Mouse (Mus musculus): ENCODE data around the gene Mrpl2.

The Mrpl2 gene

DNA sequence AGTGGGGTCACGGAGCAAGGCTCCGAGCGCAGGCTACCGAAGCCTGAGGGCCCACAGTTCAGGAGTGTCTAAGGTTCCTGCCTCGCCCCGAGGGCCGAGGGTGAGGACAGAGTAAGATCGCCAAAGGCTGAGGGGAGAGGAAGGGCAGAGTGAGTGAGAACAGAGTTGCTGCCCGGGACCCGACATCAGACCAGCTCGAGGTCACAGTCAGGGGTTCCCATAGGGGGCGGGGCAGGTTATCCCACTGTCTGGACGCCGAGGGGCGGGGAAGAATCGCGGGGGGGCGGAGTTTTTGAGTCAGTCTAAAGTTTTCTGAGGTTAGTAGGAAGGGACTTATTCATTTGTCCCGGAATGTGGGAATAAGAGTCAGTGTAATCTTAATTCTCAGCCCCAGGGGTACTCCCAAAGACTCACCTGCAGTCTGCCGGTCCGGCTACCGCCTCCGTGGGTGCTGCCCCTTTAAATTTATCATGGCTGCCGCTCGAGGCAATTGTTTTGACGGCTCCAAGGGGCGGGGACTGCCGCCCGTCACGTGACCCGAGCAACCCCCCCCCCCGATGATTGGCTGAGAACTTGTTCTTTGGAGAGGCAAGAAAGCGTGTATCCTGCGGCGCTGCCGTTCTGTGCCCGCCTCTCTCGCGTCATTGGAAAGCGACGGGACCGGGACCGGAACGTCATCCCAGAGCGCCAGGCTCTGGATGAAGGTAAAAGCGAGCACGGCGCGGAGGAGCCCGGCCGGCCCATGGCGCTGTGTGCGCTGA lies at the start of gene Mrpl2, which contains the start of gene Klc4:
Mrpl2 (plus strand) TSS at position 669 of the 761 bp plus-strand sequence.
Klc4 (minus strand) TSS at position 462 of the 761 bp plus-strand sequence.
- in situ Hi-C loops (cut with MseI, MboI): no loop called here

DNA sequence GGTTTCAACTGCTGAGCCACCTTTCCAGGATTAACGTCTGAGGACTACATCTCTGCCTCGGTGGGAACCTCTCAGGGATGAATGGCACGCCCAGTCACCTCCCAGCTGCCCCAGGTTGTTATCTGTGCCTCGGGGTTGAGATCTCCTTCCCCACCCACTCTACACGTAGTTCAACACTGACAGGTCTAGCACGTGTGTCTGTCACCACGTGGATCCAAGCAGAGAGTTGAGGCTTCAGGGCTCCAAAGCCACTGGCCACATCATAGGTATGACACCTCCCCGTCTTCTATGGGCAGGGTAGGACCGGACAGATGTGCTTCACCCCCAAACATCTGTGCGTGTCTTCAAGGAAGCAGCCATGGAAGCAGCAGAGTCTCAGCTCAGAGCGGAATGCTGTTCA lies 48.1 kb upstream of the Mrpl2 start:
- in situ Hi-C loops (cut with MseI, MboI): no loop called here

DNA sequence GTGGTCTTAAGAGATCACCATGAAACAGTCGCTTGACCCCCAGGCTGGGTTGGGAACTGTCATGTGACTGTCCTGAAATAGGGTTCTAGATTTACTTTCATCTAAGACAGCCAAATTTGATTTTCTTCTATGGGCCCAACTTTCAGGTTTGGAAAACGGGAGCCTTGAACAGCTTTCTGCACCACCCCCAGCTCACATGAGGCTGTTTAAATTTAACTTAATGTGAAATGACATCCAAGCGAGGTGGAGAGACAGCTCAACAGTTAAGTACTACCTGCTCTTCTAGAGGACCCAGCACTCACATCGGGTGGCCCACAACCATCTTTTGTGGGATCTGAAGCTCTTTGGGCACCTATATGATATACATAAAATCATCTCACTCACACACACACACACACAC lies 47.1 kb upstream of the Mrpl2 start:
- in situ Hi-C loops (cut with MseI, MboI): no loop called here

DNA sequence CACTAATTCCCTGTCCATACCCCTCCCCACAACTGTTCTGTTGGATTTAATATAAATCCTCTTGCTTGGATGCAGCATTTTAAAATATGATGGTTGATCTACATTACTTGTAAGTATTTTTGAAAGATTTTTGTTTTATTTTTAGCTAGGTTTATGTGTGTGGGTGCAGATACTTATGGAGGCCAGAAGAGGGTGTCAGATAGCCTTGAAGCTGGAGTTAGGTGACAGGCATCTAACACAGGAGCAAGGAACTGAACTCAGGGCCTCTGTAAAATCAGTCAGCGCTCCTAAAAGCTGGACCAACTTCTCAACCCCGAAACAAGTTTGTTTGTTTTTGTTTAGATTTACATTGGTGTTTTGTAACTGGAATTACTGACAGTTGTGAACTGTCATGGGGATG lies 45.5 kb upstream of the Mrpl2 start:
- in situ Hi-C loops (cut with MseI, MboI): no loop called here

DNA sequence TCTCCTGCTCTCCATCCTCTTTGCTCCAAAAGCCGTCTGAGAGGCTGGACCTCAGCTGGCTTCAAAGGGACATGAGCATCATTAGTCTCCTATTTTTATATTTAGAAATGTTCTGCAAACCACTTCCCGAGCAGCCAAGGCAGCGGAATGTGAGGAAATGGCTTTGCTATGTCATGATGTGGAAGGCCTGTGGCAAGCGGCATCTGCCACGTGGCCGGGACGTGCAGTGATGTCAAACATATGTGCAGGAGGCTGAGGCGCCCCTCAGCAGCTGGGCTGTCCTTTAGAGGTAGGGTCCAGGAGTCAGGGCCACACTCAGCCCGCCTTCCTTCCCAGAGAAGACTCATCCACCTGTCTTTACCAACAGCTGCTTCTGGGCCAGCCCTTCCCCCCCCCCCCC lies 43.8 kb upstream of the Mrpl2 start:
- in situ Hi-C loops (cut with MseI, MboI): no loop called here

DNA sequence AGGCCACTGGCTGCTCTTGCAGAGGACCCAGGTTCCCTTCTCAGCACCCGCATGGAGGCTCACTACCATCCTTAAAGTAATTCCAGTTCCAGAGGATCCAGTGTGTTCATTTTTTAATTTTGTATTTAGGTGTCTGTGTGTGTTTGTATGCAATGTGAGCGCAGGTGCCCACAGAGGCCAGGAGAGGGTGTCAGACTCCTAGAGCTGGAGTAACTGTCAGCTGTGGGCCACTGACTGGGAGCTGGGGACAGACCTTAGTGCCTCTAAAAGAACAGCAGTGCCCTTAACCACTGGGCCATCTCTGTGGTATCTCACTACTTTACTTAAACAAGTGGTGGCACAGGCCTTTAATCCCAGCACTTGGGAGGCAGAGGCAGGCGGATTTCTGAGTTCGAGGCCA lies 42.8 kb upstream of the Mrpl2 start:
- in situ Hi-C loops (cut with MseI, MboI): no loop called here

DNA sequence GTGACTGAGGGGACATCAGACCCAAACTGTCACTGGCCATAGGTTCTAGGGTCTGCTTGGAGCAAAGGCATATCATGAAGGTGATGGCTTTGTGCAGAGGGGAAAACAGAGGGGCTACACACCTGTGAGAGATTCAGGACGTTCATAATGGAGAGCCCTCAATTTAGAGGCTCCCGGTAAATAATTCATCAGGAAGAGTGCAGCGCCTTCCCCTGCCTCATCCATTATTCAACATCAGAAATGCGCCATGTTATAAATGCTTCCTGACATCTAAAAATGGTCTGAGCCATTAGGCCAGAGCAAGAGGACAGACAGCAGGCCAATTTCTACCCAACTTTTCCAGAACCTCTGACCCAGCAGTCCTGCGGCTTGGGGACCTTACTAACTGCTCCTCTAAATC lies 40.9 kb upstream of the Mrpl2 start:
- in situ Hi-C loops (cut with MseI, MboI): no loop called here

DNA sequence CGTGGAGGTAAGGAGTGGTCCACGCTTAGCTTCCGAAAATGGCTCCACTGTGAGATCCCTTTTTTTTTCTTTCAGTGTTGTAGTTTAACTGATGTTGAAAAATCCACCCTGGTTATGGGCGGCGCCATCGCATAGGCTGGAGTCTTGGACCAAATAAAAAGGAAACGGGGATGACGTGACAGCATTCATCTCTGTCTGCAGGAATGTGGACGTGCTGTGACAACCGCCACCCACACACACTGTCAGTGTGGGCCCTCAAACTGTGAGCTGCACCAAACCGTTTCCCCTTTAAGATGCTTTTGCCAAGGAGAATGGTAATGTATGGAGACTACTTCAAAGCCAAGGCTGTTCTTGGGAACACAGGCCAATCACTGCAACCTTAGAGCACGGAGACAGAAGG lies 40.0 kb upstream of the Mrpl2 start:
- in situ Hi-C loops (cut with MseI, MboI): no loop called here

DNA sequence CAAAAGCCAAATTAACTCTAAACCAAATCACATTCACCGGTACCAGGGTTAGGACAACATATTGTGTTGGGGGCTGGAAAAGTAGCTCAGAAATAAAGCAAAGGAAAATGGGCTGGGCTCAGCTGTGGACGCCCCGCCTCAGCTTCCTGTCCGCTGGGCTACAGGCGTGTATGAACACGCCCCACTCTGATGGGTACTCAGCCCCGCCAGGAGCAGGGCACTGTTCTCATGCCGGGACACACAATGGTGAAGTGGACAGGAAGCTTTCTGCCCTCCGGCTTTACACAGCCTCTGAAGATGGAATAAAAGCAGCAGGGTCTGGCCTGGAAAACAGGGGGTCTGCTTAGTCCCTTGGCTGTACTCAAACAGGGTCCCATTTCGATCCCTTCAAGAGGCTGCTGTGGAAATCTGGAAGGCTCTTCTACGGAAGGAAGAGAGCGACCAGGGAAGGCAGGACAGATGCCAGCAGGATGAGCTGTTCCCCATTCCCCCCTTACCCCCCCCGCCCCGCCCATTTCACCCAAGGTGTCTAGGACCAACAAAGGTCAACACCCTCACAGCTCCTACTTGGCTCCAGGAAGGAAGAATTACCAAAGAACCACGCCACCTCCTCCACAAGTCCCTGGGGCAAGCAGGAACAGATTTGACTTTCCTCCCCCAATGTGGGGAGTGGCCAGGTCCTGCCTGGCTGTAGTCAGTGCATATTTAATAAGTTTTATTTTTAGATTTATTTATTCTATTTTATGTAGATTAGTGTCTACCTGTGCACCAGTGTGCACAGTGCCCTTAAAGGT lies 36.1 kb upstream of the Mrpl2 start:
- in situ Hi-C loops (cut with MseI, MboI): no loop called here

DNA sequence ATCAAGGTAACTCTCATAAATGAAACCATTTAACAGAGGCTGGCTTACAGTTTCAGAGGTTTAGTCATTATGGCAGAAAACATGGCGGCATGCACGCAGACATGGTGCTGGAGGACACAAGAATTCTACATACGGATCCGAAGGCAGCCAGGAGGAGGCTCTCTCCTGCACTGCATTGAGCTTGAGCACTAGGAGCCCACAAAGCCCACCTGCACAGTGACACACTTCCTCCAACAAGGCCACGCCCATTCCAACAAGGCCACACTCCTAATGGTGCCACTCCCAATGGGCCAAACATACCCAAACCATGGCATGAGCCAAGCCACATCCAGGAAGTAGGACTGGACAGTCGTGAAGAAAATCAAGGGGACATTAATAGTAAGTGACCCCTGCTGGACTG lies 34.7 kb upstream of the Mrpl2 start:
- in situ Hi-C loops (cut with MseI, MboI): no loop called here

DNA sequence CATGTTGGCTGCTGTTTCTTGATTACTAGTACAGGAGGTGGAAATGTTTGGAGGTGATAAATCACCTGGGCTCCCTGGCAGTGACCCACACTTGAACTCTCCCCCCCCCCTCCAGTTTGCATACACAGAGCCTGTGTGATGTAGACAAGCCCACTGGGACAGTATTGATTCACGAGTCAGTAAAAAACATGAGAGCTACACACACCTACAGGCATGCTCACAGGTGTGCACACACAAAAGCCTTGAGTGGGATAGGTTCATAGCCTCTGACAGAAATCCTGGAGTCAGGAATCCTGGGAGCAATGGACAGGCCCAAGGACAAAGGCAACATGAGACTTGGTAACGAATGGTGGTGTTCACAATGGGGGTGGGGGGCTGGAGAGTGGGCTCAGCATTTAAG lies 33.8 kb upstream of the Mrpl2 start:
- in situ Hi-C loops (cut with MseI, MboI): no loop called here

DNA sequence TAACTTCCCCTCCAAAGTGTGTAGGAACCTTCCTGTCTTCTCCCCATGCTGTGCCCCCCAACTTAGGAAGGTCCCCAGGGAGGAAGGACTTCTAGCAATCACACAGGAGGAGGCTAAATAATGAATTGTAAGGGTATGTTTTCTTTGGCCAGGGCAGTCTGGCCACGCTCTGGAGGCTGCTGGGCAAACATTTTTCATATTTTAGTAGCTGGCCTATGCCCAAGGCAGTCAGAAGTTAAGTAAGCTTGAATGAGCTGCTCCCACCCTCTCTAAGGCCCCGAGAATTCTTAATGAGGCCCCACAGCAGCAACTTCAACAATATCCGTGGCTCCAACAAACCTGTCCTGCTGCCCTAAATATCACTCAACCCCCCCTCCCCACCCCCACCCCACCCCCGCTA lies 33.2 kb upstream of the Mrpl2 start:
- in situ Hi-C loops (cut with MseI, MboI): no loop called here

DNA sequence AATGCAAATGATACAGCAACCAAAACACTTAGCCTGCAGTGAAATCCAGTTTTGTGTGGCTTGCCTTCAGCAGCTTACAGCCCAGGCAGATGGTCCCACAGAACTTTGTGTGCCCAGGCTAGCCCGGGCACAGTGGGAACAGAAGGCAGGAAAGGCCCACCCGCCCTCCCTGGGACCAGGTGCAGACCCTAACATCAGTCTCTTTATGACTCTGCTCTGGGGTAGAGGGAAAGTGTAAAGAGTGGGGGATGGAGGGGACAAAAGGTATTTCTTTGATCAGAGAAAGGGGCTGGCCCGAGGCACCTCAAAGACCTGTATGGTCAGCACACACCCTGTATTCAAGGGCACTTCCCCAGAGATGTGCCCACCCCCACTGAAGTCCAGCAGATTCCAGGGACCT lies 32.8 kb upstream of the Mrpl2 start:
- in situ Hi-C loops (cut with MseI, MboI): no loop called here

DNA sequence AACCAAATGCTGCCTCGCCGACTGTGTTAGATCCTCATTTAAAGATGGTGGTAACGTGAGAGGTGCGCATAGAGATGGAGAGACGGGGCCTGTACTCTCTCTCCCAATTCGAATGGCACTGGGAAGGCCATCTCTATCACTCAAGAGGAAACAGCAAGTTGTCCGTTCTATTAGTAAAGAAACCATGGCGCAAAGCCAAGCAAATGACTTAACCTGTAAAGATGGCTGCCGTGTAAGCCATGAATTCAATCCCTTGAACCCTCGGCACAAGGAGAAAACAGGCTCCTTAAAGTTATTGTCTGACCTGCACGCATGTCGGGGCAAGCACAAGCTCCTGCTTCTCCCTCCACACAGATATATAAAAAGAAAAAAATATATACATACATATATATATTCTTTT lies 28.2 kb upstream of the Mrpl2 start:
- in situ Hi-C loops (cut with MseI, MboI): no loop called here

DNA sequence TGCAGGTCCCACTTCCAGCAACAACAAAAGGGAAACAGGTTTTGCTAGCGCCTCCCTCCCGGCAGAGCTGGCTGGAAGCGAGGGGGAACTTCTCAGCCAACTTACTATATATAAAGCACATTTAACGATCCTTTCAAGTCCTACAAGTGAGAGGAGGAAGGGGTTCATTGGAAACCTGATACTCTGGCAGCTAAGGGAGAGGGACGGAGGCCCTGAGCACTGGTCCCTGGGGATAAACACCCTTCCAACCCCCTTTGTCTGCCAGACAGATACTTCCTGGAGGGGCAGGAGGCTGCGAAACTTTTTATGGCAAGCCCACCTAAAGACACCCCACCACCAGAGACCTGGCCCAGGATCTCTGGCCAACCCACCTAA lies 27.6 kb upstream of the Mrpl2 start:
- in situ Hi-C loops (cut with MseI, MboI): no loop called here

DNA sequence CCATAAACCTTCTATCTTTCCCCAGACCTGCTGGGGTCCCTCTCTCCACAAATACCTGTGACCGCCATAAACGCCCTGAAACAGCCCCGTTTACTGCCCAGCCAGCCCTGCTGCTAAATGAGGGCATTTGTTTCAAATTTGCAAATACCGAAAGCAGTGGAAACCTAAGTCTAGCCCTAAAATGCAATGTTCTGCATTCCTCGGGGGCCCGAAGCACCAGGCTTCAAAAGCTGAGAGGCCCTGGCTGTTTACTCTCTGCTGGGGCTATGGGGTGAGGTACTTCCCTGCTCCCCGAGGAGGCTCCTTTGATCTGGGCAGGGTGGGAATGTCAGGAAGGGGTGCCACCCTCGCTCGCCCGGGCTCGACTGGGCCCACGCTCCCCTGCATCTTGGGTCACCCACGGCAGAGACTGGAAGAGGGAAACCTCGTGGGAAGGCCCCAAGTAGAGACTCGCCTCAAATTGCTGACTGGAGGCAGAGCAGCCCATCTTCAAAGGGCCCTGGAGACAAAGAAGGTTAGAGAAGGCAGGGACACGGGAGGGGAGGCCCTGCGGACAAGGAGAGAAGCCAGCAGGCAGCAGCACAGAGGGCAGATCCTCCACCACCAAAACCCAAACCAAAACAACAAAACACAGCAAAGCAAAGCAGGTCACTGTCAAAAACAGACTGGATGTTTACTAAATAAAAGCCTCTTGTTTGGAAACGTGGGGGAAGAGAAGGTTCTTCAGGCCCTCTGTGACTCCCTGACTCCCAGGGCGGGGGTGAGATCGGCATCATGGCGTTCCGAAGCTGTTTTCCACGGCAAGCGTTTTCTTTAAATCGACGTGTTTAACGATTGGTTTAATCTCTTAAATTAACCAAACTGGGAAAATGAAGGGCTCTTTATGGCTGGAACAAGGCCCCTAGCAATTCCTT lies 27.0 kb upstream of the Mrpl2 start:
- in situ Hi-C loops (cut with MseI, MboI): no loop called here

DNA sequence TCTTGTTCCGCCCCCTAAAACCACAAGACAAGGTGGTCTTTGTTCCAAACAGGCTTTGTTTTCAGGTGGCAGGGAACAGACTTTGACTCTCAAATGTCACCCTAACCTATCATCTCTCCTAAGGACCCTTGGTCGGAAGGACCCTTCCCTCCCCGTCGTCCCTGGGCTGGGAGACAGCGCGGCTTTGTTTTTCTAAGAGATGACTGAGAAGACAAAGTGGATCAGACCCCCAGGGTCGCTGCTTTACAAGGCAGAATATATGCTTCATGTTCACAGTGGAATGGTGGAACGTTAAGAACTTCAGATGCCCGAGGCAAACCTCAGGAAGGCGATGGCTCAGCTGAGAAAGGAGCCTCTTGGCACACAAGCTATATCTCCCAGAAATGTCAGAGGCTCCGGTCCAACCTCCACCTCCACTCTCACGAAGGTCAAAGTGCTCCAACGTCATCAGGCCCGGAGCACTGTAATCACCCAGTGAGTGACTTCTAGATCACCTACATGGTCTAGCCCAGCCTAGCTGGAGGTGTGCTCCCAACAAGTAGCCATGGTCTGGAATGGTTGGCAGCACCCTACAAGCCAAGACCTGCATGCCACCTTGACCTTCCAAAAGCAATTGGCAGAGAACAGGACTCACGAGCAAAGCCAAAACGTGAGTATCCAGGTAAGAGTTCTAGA lies 26.2 kb upstream of the Mrpl2 start:
- in situ Hi-C loops (cut with MseI, MboI): no loop called here

DNA sequence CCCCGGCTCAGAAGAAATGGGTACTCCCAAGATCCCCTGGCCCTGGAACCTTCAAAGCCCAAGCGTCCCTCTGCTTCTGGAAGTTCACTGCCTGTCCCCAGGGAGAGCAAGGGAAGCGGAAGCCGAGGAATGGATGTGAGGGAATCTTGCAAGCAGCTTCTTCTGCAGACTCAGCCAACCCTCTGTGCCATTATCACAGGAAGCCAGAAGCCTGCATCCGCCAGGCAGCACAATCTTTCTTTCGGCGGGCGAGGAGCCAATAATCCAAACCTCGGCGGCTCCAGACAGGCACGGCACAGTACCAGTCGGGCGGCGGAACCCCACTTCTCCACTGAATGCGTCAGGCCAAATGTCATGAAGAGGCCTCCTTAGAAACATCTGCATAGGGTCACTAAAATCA lies 24.7 kb upstream of the Mrpl2 start:
- in situ Hi-C loops (cut with MseI, MboI): no loop called here

DNA sequence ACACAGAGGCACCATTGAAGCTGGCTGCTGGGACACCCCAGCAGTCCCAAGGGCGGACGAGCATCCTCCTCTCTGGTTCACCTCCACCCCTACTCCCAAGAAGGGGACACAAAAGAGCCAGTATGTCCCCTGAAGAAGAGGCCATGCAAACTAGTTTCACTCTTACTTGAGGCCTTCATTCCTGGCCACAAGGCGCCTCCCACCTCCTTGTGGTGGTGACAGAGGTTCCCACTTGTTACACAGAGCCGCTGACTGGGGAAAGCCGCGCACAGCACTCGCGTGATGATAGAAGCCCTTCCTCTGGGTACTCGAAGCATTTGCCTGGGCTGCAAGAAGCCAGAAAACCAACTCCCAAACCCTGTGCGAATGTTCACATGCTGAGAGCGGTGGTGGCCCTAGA lies 23.8 kb upstream of the Mrpl2 start:
- in situ Hi-C loops (cut with MseI, MboI): no loop called here

DNA sequence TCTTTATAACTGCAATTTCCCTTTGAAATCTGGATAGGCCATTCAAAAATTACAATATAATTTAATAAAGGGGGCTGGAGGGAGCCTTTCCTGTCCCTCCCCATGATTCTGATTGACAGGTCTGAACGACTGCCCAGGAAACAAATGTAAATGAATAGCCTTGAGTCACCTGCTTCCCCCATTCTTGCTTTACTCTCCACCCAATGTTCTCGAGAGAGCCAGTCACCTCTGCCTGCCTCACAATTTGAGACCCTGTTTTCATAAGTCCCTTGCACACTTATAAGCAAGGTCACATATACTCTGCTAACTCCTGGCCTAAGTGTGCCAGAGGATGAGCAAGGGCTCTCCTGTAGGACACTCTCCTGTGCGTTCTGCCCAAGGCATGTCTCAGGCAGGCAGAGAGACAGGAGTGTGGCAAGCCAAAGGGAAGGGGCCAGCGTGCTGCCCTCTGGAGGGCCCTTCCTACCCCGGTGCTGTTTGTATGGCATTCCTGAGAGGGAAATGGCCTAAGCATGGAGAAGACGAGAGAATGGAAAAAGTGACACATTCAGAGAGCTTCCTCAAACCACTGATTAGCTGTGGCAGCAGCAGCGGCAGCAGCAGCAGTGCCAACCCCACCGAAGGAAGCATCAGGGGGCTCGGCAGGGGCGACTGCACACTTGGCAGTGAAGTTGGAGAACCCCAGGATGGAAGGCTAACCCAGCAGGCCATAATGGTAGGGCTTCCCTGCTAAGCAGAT lies 22.0 kb upstream of the Mrpl2 start:
- in situ Hi-C loops (cut with MseI, MboI): no loop called here

DNA sequence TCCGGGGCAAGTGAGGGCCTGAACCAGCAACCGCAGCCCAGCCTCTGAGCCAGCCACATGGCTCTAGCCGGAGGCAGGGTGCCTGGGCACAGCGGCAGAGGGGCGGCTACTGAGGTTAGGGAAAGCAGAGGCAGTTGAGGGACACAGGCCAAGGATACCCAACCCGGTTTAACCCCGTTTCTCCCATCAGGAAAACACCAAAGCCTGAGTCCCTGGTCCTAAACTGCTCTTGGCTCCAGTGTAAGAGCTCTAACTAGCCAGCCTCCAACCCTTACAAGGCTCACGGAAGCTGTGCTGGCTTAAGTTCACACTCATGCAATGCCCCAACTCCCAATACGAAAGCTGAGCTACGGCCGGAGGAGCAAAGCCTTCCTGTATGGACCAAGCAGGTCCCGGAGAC lies 21.4 kb upstream of the Mrpl2 start:
- in situ Hi-C loops (cut with MseI, MboI): no loop called here
